Comparison of ENCODE assay signal across 9 mouse cellular contexts in genomic region chr12:69204052-69204833, GRCm38 (mm10). TPM values are rescaled to one million over a fixed set of nuclear protein-coding genes. Genes with fewer than 3 reads are reported as not detected.
DNase-seq lines count a peak whose midpoint lies in the region; ATAC-seq and TF ChIP-seq lines count a peak whose summit lies in the region.
"Had no signal": no experiment of that assay in that cellular context is flagged by ENCODE, and none has a peak within 500 bp of the region (broad histone marks: within the 10 kb centered on the region; RNA-seq: fewer than 3 reads in every experiment).

Gene Gm49384 (minus strand): TSS chr12:69204267.

- no peak within 1 kb of the TSS for H3K27ac ChIP-seq in heart, embryonic 11.5 days (ENCODE audit: low read depth, low read length)
- no peak within 1 kb of the TSS for H3K27ac ChIP-seq in forebrain, embryonic 15.5 days (replicated peaks)

- H3K9ac ChIP-seq in heart, embryonic 11.5 days (ENCODE audit: low read depth, low read length), result no peak within 1 kb of the TSS
- no peak within 1 kb of the TSS for H3K9ac ChIP-seq in forebrain, embryonic 15.5 days (replicated peaks)

- no peak for DNase-seq in heart, postnatal 14 days
- no peak for DNase-seq in G1E (ENCODE audit: low spot score)
- peak; percentile 51 for DNase-seq in mesoderm, embryonic 11.5 days (ENCODE audit: low read depth, low spot score)
- DNase-seq in left cerebral cortex, adult 8-10 months (ENCODE audit: low spot score in 2 of 2), result no peak
- DNase-seq in urinary bladder, postnatal 25 days (ENCODE audit: low spot score), result no peak
- DNase-seq in T-cell, adult 2 months (ENCODE audit: low spot score), result no peak

- 86% methylated on average over 16 of the region's 16 CpGs for WGBS in heart, embryonic 11.5 days (ENCODE audit: insufficient replicate concordance)
- 69% methylated on average over 16 of the region's 16 CpGs for WGBS in forebrain, embryonic 15.5 days

- no peak for TF ChIP-seq CTCF in G1E (IDR thresholded peaks at IDR 0.05; ENCODE audit: low read depth, low read length)

- no peaks in the 10 kb centered on the region for H3K27me3 ChIP-seq in heart, embryonic 11.5 days (ENCODE audit: control insufficient read depth, insufficient read depth, low read length)
- H3K27me3 ChIP-seq in G1E (ENCODE audit: insufficient read depth, low read length), result no peaks in the 10 kb centered on the region
- no peaks in the 10 kb centered on the region for H3K27me3 ChIP-seq in forebrain, embryonic 15.5 days
- H3K27me3 ChIP-seq: megakaryocyte, embryonic 14.5 days had no signal

- no peak for ATAC-seq in heart, embryonic 11.5 days (replicated peaks; ENCODE audit: insufficient number of reproducible peaks, low FRiP score, low TSS enrichment)
- ATAC-seq in G1E (ENCODE audit: extremely low read depth, insufficient number of reproducible peaks, low FRiP score, poor library complexity, severe bottlenecking), result no peak
- peak; percentile 53 for ATAC-seq in forebrain, embryonic 15.5 days (replicated peaks)

- intact Hi-C loops in heart, postnatal 14 days (cut with DNase I), result loop anchor here (10.0 kb wide), 1 partner anchor 381 kb away; the partner anchor contains the start of gene Vcpkmt

- H3K36me3 ChIP-seq in heart, embryonic 11.5 days (ENCODE audit: control insufficient read depth, insufficient read depth, low read length), result peaks cover 9% of the 10 kb centered on the region
- H3K36me3 ChIP-seq in G1E (replicated peaks), result peaks cover 81% of the 10 kb centered on the region
- H3K36me3 ChIP-seq in forebrain, embryonic 15.5 days, result peaks cover 11% of the 10 kb centered on the region; the same call in 1 of the 2 replicates

- H3K4me2 ChIP-seq in heart, embryonic 11.5 days, result no peak within 1 kb of the TSS
- H3K4me2 ChIP-seq in forebrain, embryonic 15.5 days (replicated peaks), result no peak within 1 kb of the TSS

- H3K9me3 ChIP-seq in heart, embryonic 11.5 days (replicated peaks; ENCODE audit: control insufficient read depth, low read length), result no peaks in the 10 kb centered on the region
- H3K9me3 ChIP-seq in G1E (replicated peaks), result no peaks in the 10 kb centered on the region
- H3K9me3 ChIP-seq in forebrain, embryonic 15.5 days, result no peaks in the 10 kb centered on the region
- H3K9me3 ChIP-seq: megakaryocyte, embryonic 14.5 days had no signal

- H3K4me1 ChIP-seq in heart, embryonic 11.5 days (ENCODE audit: control insufficient read depth, insufficient read depth, low read length), result no peaks in the 10 kb centered on the region
- peaks cover 31% of the 10 kb centered on the region for H3K4me1 ChIP-seq in G1E (ENCODE audit: insufficient read depth, low read depth, low read length)
- peaks cover 9% of the 10 kb centered on the region for H3K4me1 ChIP-seq in forebrain, embryonic 15.5 days

- H3K4me3 ChIP-seq in heart, embryonic 11.5 days (ENCODE audit: low read depth, low read length), result no peak within 1 kb of the TSS
- H3K4me3 ChIP-seq in G1E (ENCODE audit: low read depth, low read length), result no peak within 1 kb of the TSS
- H3K4me3 ChIP-seq in forebrain, embryonic 15.5 days, result no peak within 1 kb of the TSS
- H3K4me3 ChIP-seq: megakaryocyte, embryonic 14.5 days had no signal

RNA-seq across cellular contexts. Expression of gene Gm49384, which starts in this region (rescaled TPM):
- polyA plus RNA-seq in heart, embryonic 11.5 days (2014; fragmentation: Nextera tagmentation; extraction: Ambion mirVana), result 22.1 and 22.2 TPM in 2 replicates
- 1 to 10 TPM; 2.4 to 3.1 TPM for total RNA-seq in heart, postnatal 14 days (2021)
- total RNA-seq in G1E (2014; fragmentation: Nextera tagmentation) (40.3 and 61.3 TPM in 2 replicates), G1E (2017) (33.7 and 36.0 TPM in 2 replicates)
- not detected in 2 replicates for polyA plus RNA-seq in G1E (2012)
- polyA plus RNA-seq in forebrain, embryonic 15.5 days (2015; fragmentation: Nextera tagmentation; extraction: Ambion mirVana), result 18.1 and 19.3 TPM in 2 replicates
- total RNA-seq in left cerebral cortex, adult 8-10 months (2022), result 1 to 10 TPM; 2.9 to 5.0 (median 4.1) TPM

Comparison
In these comparisons a context has a peak if more than half of its experiments do, and no peak if none do; other contexts are left out.
1. RNA of gene Gm49384 (total RNA-seq): 33.7 to 61.3 TPM in G1E; 2.9 to 5.0 TPM in left cerebral cortex, adult 8-10 months and 2.4 to 3.1 TPM in heart, postnatal 14 days; every median in the first group is over 4 times any median in the second.
2. RNA of gene Gm49384 (polyA plus RNA-seq): 22.1 to 22.2 TPM in heart, embryonic 11.5 days and 18.1 to 19.3 TPM in forebrain, embryonic 15.5 days; not detected in G1E; every median in the first group is over 10 times any median in the second.